In the genomic region with DNA sequence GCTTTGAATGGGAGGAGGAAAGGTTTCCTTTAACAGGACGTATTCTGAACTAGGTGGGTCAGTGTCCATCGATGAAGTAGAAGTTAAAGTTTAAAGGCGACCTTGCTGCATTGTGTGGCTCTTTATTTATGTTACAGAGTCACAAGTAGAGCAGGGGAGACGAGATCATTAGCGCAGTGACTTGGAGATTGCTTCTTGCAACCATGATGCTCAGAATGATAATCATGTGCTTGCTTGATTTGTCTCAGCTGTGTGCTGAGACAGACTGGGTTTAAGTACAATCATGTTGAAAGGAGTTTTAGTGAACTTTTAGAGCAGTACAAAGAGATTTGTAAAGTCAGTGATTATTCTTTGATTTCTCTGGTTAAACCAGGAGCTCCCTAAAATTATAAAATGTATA, we compare ENCODE assay signal across 25 mouse cellular contexts.
"Had no signal": no experiment of that assay in that cellular context is flagged by ENCODE, and none has a peak within 500 bp of the region (broad histone marks: within the 10 kb centered on the region; RNA-seq: fewer than 3 reads in every experiment).

No protein-coding gene starts in this region.

- H3K9me3 ChIP-seq: forebrain, embryonic 15.5 days; heart, embryonic 10.5 days; heart, embryonic 12.5 days; hindbrain, embryonic 10.5 days; hindbrain, embryonic 12.5 days; intestine, embryonic 15.5 days; kidney, embryonic 15.5 days; limb, embryonic 10.5 days; limb, embryonic 12.5 days had no signal

- H3K4me3 ChIP-seq: forebrain, embryonic 15.5 days; gastrocnemius, adult 2 months; heart, embryonic 10.5 days; heart, embryonic 12.5 days; hindbrain, embryonic 10.5 days; hindbrain, embryonic 12.5 days; intestine, embryonic 15.5 days; kidney, embryonic 15.5 days; left cerebral cortex, adult 2 months; limb, embryonic 10.5 days; limb, embryonic 12.5 days had no signal

- H3K4me2 ChIP-seq: forebrain, embryonic 15.5 days; heart, embryonic 12.5 days; hindbrain, embryonic 12.5 days; hindbrain, embryonic 14.5 days; intestine, embryonic 15.5 days; kidney, embryonic 15.5 days; limb, embryonic 12.5 days had no signal

- ATAC-seq: forebrain, embryonic 15.5 days; hindbrain, embryonic 16.5 days; inflammation-experienced regulatory T-cells, adult 6 months; intestine, embryonic 15.5 days; intestine, postnatal 0 days had no signal

- DNase-seq: gastrocnemius, adult 2 months; gastrocnemius, postnatal 10 days; gastrocnemius, postnatal 25 days; heart, adult 18-20 months; heart, postnatal 10 days; heart, postnatal 4 days; kidney, adult 2 months; kidney, adult 9 months; kidney, postnatal 14 days; kidney, postnatal 36 days had no signal

- H3K36me3 ChIP-seq: forebrain, embryonic 15.5 days; heart, embryonic 10.5 days; heart, embryonic 12.5 days; hindbrain, embryonic 10.5 days; hindbrain, embryonic 12.5 days; intestine, embryonic 15.5 days; kidney, embryonic 15.5 days; limb, embryonic 10.5 days; limb, embryonic 12.5 days had no signal

- H3K9ac ChIP-seq: forebrain, embryonic 15.5 days; heart, embryonic 12.5 days; hindbrain, embryonic 12.5 days; hindbrain, embryonic 14.5 days; intestine, embryonic 15.5 days; kidney, embryonic 15.5 days; limb, embryonic 12.5 days had no signal

- H3K27ac ChIP-seq: forebrain, embryonic 15.5 days; gastrocnemius, adult 2 months; heart, embryonic 10.5 days; hindbrain, embryonic 10.5 days; hindbrain, embryonic 12.5 days; hindbrain, embryonic 14.5 days; intestine, embryonic 15.5 days; kidney, embryonic 15.5 days; kidney, postnatal 0 days; left cerebral cortex, adult 2 months; limb, embryonic 10.5 days; limb, embryonic 12.5 days had no signal

- H3K27me3 ChIP-seq: forebrain, embryonic 15.5 days; heart, embryonic 12.5 days; hindbrain, embryonic 12.5 days; intestine, embryonic 15.5 days; kidney, embryonic 15.5 days; limb, embryonic 12.5 days had no signal

- H3K4me1 ChIP-seq: forebrain, embryonic 15.5 days; heart, embryonic 10.5 days; heart, embryonic 12.5 days; hindbrain, embryonic 10.5 days; hindbrain, embryonic 12.5 days; intestine, embryonic 15.5 days; kidney, embryonic 15.5 days; limb, embryonic 10.5 days; limb, embryonic 12.5 days had no signal
